Mouse (Mus musculus) embryonic fibroblast, embryonic 13.5 days (primary cell): ENCODE measurements around the gene Herpud1.

Experiments
- CTCF ChIP-seq: IDR thresholded peaks from 2 replicates; pipeline ENCODE4 v1.5.1; 2011; ENCODE audit warnings: mild to moderate bottlenecking, control low read depth, low read length, moderate library complexity, borderline replicate concordance; ENCODE audit not compliant: insufficient read depth
- POLR2A ChIP-seq: IDR thresholded peaks from 2 replicates; pipeline ENCODE4 v1.6.1; 2011; ENCODE audit warnings: low read depth, mild to moderate bottlenecking, control low read depth, low read length, moderate library complexity

DNA sequence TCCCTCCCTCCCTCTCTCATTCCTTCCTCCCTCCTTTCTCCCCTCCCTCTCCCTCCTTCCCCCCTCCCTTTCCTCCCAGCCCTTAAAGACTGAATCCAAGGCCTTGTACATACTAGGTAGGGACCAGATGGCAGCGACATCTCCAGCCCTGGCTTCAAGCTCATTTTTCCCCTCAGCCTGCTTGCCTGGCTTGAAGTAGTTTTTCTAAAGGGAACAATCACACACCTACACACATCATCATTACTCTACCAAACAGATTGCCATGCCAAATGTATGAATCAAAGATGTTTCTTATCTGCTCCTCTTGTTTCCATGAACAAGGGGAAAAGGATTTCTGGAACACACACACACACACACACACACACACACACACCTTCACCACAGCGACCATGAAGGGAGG is 58.2 kb downstream of the Herpud1 start:
- no peak for TF ChIP-seq CTCF
- no peak for TF ChIP-seq POLR2A
